Mouse (Mus musculus): ENCODE results near the gene Tiparp. TPM values are rescaled to one million over a fixed set of nuclear protein-coding genes. Genes with fewer than 3 reads are reported as not detected.

Tiparp gene
- polyA plus RNA-seq, 1 experiment from 2014 or later, result 36.2 TPM

- no peak for DNase-seq (ENCODE audit: low spot score)
- no peaks in the 10 kb centered on the region for H3K9me3 ChIP-seq
- 88% methylated on average over 3 of the region's 3 CpGs for WGBS
- H3K36me3 ChIP-seq, result no peaks in the 10 kb centered on the region
- no peak overlapping the region for H3K27ac ChIP-seq
- H3K27me3 ChIP-seq (ENCODE audit: insufficient read depth, poor library complexity, severe bottlenecking), result no peaks in the 10 kb centered on the region
- no peak overlapping the region for H3K4me3 ChIP-seq
- peaks cover 14% of the 10 kb centered on the region for H3K4me1 ChIP-seq (replicated peaks)
Measured at GRCm38 (mm10) chr3:65595196-65595595, 67.0 kb downstream of the Tiparp start.

DNA sequence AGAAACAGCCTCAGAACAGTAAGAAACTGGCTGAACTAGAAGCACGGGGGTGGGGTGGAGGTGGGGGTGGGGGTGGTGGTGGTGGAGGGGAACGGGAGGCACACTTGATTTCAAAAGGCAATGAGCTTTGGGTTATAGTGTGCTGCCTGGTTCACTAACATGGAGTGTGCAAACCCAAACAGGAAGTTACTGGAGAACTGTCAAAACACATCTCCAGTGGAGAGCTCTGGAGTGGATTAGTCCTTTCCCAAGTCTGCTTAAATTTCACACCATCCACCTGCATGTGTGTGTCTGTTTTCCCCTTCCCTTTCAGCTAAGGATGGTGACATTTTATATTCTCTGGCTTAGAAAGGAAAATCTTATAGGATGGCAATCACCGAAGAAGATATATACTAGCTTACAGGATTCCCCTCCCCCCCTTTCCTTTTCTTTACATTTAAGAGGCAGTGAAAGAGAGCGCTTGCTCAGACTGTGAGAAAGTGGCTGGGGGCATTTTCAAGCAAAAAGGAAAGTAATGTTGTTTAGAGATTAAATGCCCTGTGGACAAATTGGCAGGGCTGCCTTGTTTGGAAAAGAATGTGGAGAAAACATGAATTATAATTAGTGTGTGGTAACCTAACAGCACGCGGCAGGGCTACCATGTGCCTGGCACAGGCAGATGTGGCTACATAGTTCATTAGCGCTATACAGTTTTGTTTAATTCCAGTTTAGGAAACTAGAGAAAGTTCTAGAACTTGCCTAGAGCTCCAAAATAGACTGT lies 70.0 kb downstream of the Tiparp start:
- no peak for DNase-seq (ENCODE audit: low spot score)
- Histone ChIP-seq H3K4me3 (no peak overlapping the region), H3K36me3 (no peaks in the 10 kb centered on the region), H3K4me1 (replicated peaks) (peaks cover 14% of the 10 kb centered on the region), H3K27me3 (ENCODE audit: insufficient read depth, poor library complexity, severe bottlenecking) (no peaks in the 10 kb centered on the region), H3K27ac (no peak overlapping the region), H3K9me3 (no peaks in the 10 kb centered on the region)
- WGBS, result 57% methylated on average over 7 of the region's 7 CpGs

GRCm38 (mm10) chr3:65599151-65599550 lies 70.9 kb downstream of the Tiparp start:
- 86% methylated on average over 6 of the region's 6 CpGs for WGBS
- no peak for DNase-seq (ENCODE audit: low spot score)
- no peak overlapping the region for H3K27ac ChIP-seq
- H3K4me1 ChIP-seq (replicated peaks), result peaks cover 14% of the 10 kb centered on the region
- no peaks in the 10 kb centered on the region for H3K9me3 ChIP-seq
- no peak overlapping the region for H3K4me3 ChIP-seq
- H3K36me3 ChIP-seq, result no peaks in the 10 kb centered on the region
- H3K27me3 ChIP-seq (ENCODE audit: insufficient read depth, poor library complexity, severe bottlenecking), result no peaks in the 10 kb centered on the region

GRCm38 (mm10) chr3:65601291-65602050 lies 73.3 kb downstream of the Tiparp start:
- H3K27me3 ChIP-seq (ENCODE audit: insufficient read depth, poor library complexity, severe bottlenecking), result no peaks in the 10 kb centered on the region
- no peaks in the 10 kb centered on the region for H3K9me3 ChIP-seq
- DNase-seq (ENCODE audit: low spot score), result no peak
- no peaks in the 10 kb centered on the region for H3K36me3 ChIP-seq
- H3K4me1 ChIP-seq (replicated peaks), result peaks cover 11% of the 10 kb centered on the region
- no peak overlapping the region for H3K4me3 ChIP-seq
- 90% methylated on average over 8 of the region's 8 CpGs for WGBS
- H3K27ac ChIP-seq, result no peak overlapping the region

- H3K9me3 ChIP-seq, result no peaks in the 10 kb centered on the region
- H3K27ac ChIP-seq, result no peak overlapping the region
- no peaks in the 10 kb centered on the region for H3K27me3 ChIP-seq (ENCODE audit: insufficient read depth, poor library complexity, severe bottlenecking)
- H3K4me1 ChIP-seq (replicated peaks), result peaks cover 2% of the 10 kb centered on the region
- no peak overlapping the region for H3K4me3 ChIP-seq
- no peaks in the 10 kb centered on the region for H3K36me3 ChIP-seq
- DNase-seq (ENCODE audit: low spot score), result no peak
- 81% methylated on average over 4 of the region's 4 CpGs for WGBS
Measured at GRCm38 (mm10) chr3:65603392-65604055, 75.3 kb downstream of the Tiparp start.

Other genes starting within 250 kb of the Tiparp start
- gene Ssr3, start 135.8 kb upstream of the Tiparp start, polyA plus RNA-seq (2016; fragmentation: Nextera tagmentation; extraction: Ambion mirVana), result 180 and 231 TPM in 2 replicates
- 2.9 and 3.7 TPM in 2 replicates for gene Lekr1, start 137.8 kb downstream of the Tiparp start, polyA plus RNA-seq (2016; fragmentation: Nextera tagmentation; extraction: Ambion mirVana)